Mouse (Mus musculus) hindbrain, embryonic 16.5 days (tissue): ENCODE measurements around the gene Cxcr2. TPM values are rescaled to one million over a fixed set of nuclear protein-coding genes. Genes with fewer than 3 reads are reported as not detected.

ENCODE experiments used
- ATAC-seq: fragments of 200-750 bp; cut with Nextera tagmentation; 2 replicates; pipeline ENCODE4 v1.8.0; 2017; ENCODE audit warnings: moderate TSS enrichment, moderate library complexity
- H3K27ac ChIP-seq: fragments of 300-500 bp; sonication (generic); 2 replicates; pipeline ENCODE4 v1.5.1; 2014; ENCODE audit warnings: low read depth, mild to moderate bottlenecking, control low read depth, low read length, moderate library complexity
- H3K27me3 ChIP-seq: fragments of 300-500 bp; sonication (generic); replicated peaks from 2 replicates; pipeline ENCODE4 v1.6.1; 2014; ENCODE audit warnings: low read length; ENCODE audit not compliant: control insufficient read depth, insufficient read depth
- H3K36me3 ChIP-seq: fragments of 300-500 bp; sonication (generic); 2 replicates; pipeline ENCODE4 v1.6.1; 2014; ENCODE audit warnings: mild to moderate bottlenecking, low read length, moderate library complexity, mixed read lengths; ENCODE audit not compliant: control insufficient read depth, insufficient read depth
- H3K4me1 ChIP-seq: fragments of 300-500 bp; sonication (generic); 2 replicates; pipeline ENCODE4 v1.6.1; 2014; ENCODE audit warnings: low read depth, low read length; ENCODE audit not compliant: control insufficient read depth, insufficient read depth
- H3K4me2 ChIP-seq: fragments of 300-500 bp; sonication (generic); 2 replicates; pipeline ENCODE4 v1.6.1; 2014; ENCODE audit warnings: mild to moderate bottlenecking, low read length, control low read depth, moderate library complexity
- H3K4me3 ChIP-seq: fragments of 300-500 bp; sonication (generic); 2 replicates; pipeline ENCODE4 v1.5.1; 2014; ENCODE audit warnings: mild to moderate bottlenecking, low read length, control low read depth, moderate library complexity
- H3K9ac ChIP-seq: fragments of 300-500 bp; sonication (generic); 2 replicates; pipeline ENCODE4 v1.6.1; 2014; ENCODE audit warnings: low read depth, mild to moderate bottlenecking, control low read depth, low read length, moderate library complexity
- H3K9me3 ChIP-seq: fragments of 300-500 bp; sonication (generic); 2 replicates; pipeline ENCODE4 v1.6.1; 2014; ENCODE audit warnings: mild to moderate bottlenecking, low read length, moderate library complexity; ENCODE audit not compliant: control insufficient read depth
- WGBS: fragments of 180-500 bp; shearing (Covaris S2); extraction: QIAGEN DNeasy Blood & Tissue Kit; methylation state at CpG from one replicate; pipeline ENCODE4 v1.1.7; 2014; 5-methylcytosine and 5-hydroxymethylcytosine counted together
- microRNA counts: library from miRNA; unstranded; fragments of <30 nt; microRNA quantifications from one replicate; lab custom pipeline; 2016
- microRNA-seq: library from miRNA; unstranded; fragments of <30 nt; microRNA quantifications from one replicate; pipeline ENCODE4, GENCODE M21; 2017
- polyA plus RNA-seq: library from polyadenylated mRNA; unstranded; fragments of >200 nt; fragmentation: Nextera tagmentation; extraction: Ambion mirVana; gene quantifications from 2 replicates; pipeline ENCODE4 v1.2.1, GENCODE M21; 2015

The Cxcr2 gene
- polyA plus RNA-seq, 1 experiment from 2014 or later: 0.10 TPM

GRCm38 (mm10) chr1:74203457-74203856 lies 49.7 kb downstream of the Cxcr2 start:
- no peak for ATAC-seq
- 61% methylated on average over 5 of the region's 5 CpGs for WGBS
- Histone ChIP-seq H3K36me3 (no peaks in the 10 kb centered on the region), H3K9ac (no peak overlapping the region), H3K9me3 (no peaks in the 10 kb centered on the region), H3K27ac (no peak overlapping the region), H3K4me1 (no peaks in the 10 kb centered on the region), H3K4me3 (no peak overlapping the region), H3K27me3 (no peaks in the 10 kb centered on the region), H3K4me2 (no peak overlapping the region)

GRCm38 (mm10) chr1:74205881-74206280 lies 52.1 kb downstream of the Cxcr2 start:
- 64% methylated on average over 7 of the region's 7 CpGs for WGBS
- no peaks in the 10 kb centered on the region for H3K36me3 ChIP-seq
- no peak overlapping the region for H3K27ac ChIP-seq
- no peak overlapping the region for H3K9ac ChIP-seq
- ATAC-seq: no peak
- no peaks in the 10 kb centered on the region for H3K4me1 ChIP-seq
- H3K4me3 ChIP-seq: no peak overlapping the region
- H3K27me3 ChIP-seq: no peaks in the 10 kb centered on the region
- H3K4me2 ChIP-seq: no peak overlapping the region
- no peaks in the 10 kb centered on the region for H3K9me3 ChIP-seq

- Histone ChIP-seq H3K36me3 (no peaks in the 10 kb centered on the region), H3K4me3 (no peak overlapping the region), H3K4me1 (no peaks in the 10 kb centered on the region), H3K27ac (no peak overlapping the region), H3K9ac (no peak overlapping the region), H3K9me3 (no peaks in the 10 kb centered on the region), H3K27me3 (no peaks in the 10 kb centered on the region), H3K4me2 (no peak overlapping the region)
- WGBS: 66% methylated on average over 8 of the region's 8 CpGs
- ATAC-seq: no peak
Measured at GRCm38 (mm10) chr1:74206642-74207041, 52.9 kb downstream of the Cxcr2 start.

- H3K4me1 ChIP-seq: no peaks in the 10 kb centered on the region
- H3K36me3 ChIP-seq: no peaks in the 10 kb centered on the region
- no peak for ATAC-seq
- no peak overlapping the region for H3K4me3 ChIP-seq
- WGBS: 47% methylated on average over 8 of the region's 9 CpGs
- no peak overlapping the region for H3K4me2 ChIP-seq
- no peak overlapping the region; the same call in 1 of the 2 replicates for H3K9ac ChIP-seq
- no peaks in the 10 kb centered on the region for H3K27me3 ChIP-seq
- H3K27ac ChIP-seq: no peak overlapping the region
- H3K9me3 ChIP-seq: no peaks in the 10 kb centered on the region
Measured at GRCm38 (mm10) chr1:74207906-74208305, 54.1 kb downstream of the Cxcr2 start.

GRCm38 (mm10) chr1:74208941-74209340 lies 55.2 kb downstream of the Cxcr2 start:
- H3K9ac ChIP-seq: no peak overlapping the region
- ATAC-seq: no peak
- H3K4me1 ChIP-seq: no peaks in the 10 kb centered on the region
- no peaks in the 10 kb centered on the region for H3K9me3 ChIP-seq
- 89% methylated on average over 8 of the region's 8 CpGs for WGBS
- no peak overlapping the region for H3K4me3 ChIP-seq
- no peak overlapping the region for H3K27ac ChIP-seq
- H3K27me3 ChIP-seq: no peaks in the 10 kb centered on the region
- no peak overlapping the region for H3K4me2 ChIP-seq
- H3K36me3 ChIP-seq: no peaks in the 10 kb centered on the region

MicroRNA genes within 50 kb of the gene (microRNA counts, 519-probe panel; counts per million panel counts)
- microRNA mmu-miR-1928 (lab: Ali Mortazavi, UCI): 2,148 counts per million, percentile 38 among the panel's probes with 10 or more counts

Small RNA genes lying within 50 kb of the gene (microRNA-seq; reads per million reads assigned to microRNA genes)
- not detected for gene Mir1928

Other genes with a start within 250 kb of the Cxcr2 start
- 13.5 and 13.7 TPM in 2 replicates for gene Tns1, start 29.5 kb upstream of the Cxcr2 start, polyA plus RNA-seq
- 0.14 and 0.35 TPM in 2 replicates for gene Rufy4, start 28.4 kb upstream of the Cxcr2 start, polyA plus RNA-seq
- gene Cxcr1, start 40.6 kb downstream of the Cxcr2 start, polyA plus RNA-seq: not detected in 2 replicates
- gene Arpc2, start 82.1 kb downstream of the Cxcr2 start, polyA plus RNA-seq: 411 and 415 TPM in 2 replicates
- gene Gpbar1, start 124.6 kb downstream of the Cxcr2 start, polyA plus RNA-seq: 0.20 TPM in 1 of 2 replicates, not detected in the other
- gene Aamp, start 130.7 kb downstream of the Cxcr2 start, polyA plus RNA-seq: 237 and 241 TPM in 2 replicates
- 166 and 167 TPM in 2 replicates for gene Pnkd, start 130.9 kb downstream of the Cxcr2 start, polyA plus RNA-seq
- 11.7 and 12.2 TPM in 2 replicates for gene Tmbim1, start 151.6 kb downstream of the Cxcr2 start, polyA plus RNA-seq
- gene Catip, start 208.1 kb downstream of the Cxcr2 start, polyA plus RNA-seq: 2.2 and 2.8 TPM in 2 replicates
- 2.6 and 3.3 TPM in 2 replicates for gene Slc11a1, start 221.2 kb downstream of the Cxcr2 start, polyA plus RNA-seq
- gene Ctdsp1, start 237.5 kb downstream of the Cxcr2 start, polyA plus RNA-seq: 19.0 and 20.0 TPM in 2 replicates